Mouse (Mus musculus): Measurements from ENCODE around the gene Rhot1. TPM values are rescaled to one million over a fixed set of nuclear protein-coding genes. Genes with fewer than 3 reads are reported as not detected.
A peak's percentile ranks its signal among the peaks of the same experiment; 100 is the strongest.

The Rhot1 gene
- total RNA-seq, 2 experiments from 2014 or later, result 64.9 to 65.2 TPM

- intact Hi-C loops (cut with DNase I), result no loop called here
- no peak for DNase-seq
Measured at GRCm38 (mm10) chr11:80313944-80314343, 105.1 kb downstream of the Rhot1 start.

GRCm38 (mm10) chr11:80315743-80316639, 107.2 kb downstream of the Rhot1 start:
- intact Hi-C loops (cut with DNase I), result no loop called here
- DNase-seq, result peak; percentile 67

Other genes with a start within 250 kb of the Rhot1 start
- 10 to 100 TPM; 35.0 to 47.8 TPM for gene Utp6, start 246.6 kb upstream of the Rhot1 start, total RNA-seq (2021)
- 10 to 100 TPM; 46.8 to 46.9 TPM for gene Suz12, start 215.9 kb upstream of the Rhot1 start, total RNA-seq (2021)
- gene Crlf3, start 128.0 kb upstream of the Rhot1 start, total RNA-seq (2021), result 10 to 100 TPM; 13.1 to 14.5 TPM
- gene Atad5, start 119.6 kb upstream of the Rhot1 start, total RNA-seq (2021), result 1 to 10 TPM; 8.0 to 8.9 TPM
- gene Tefm, start 66.8 kb upstream of the Rhot1 start, total RNA-seq (2021), result 10 to 100 TPM; 11.2 to 11.4 TPM
- gene Adap2, start 54.9 kb upstream of the Rhot1 start, total RNA-seq (2021), result 1 to 10 TPM; 3.0 to 5.0 TPM
- 1 to 10 TPM; 1.6 to 1.7 TPM for gene Rnf135, start 25.2 kb upstream of the Rhot1 start, total RNA-seq (2021)
- 1 to 10 TPM; 6.3 to 7.1 TPM for gene Rhbdl3, start 91.9 kb downstream of the Rhot1 start, total RNA-seq (2021)
- 10 to 100 TPM; 41.1 to 45.2 TPM for gene 5730455P16Rik, start 169.0 kb downstream of the Rhot1 start, total RNA-seq (2021)
- 100 to 1,000 TPM; 193 to 206 TPM for gene Zfp207, start 174.3 kb downstream of the Rhot1 start, total RNA-seq (2021)
- 100 to 1,000 TPM; 117 to 120 TPM for gene Psmd11, start 219.6 kb downstream of the Rhot1 start, total RNA-seq (2021)